Mouse (Mus musculus) limb, embryonic 15.5 days (tissue): Measurements from ENCODE around the gene Tmem131l. TPM values are rescaled to one million over a fixed set of nuclear protein-coding genes. Genes with fewer than 3 reads are reported as not detected.

Experiments
- ATAC-seq: fragments of 200-750 bp; cut with Nextera tagmentation; 2 replicates; pipeline ENCODE4 v1.8.0; 2017; ENCODE audit warnings: low read depth, moderate TSS enrichment; ENCODE audit not compliant: insufficient number of reproducible peaks, low FRiP score, low TSS enrichment
- H3K27ac ChIP-seq: fragments of 300-500 bp; sonication (generic); 2 replicates; pipeline ENCODE4 v1.5.1; 2015; ENCODE audit warnings: moderate library complexity, mild to moderate bottlenecking, inconsistent platforms
- H3K27me3 ChIP-seq: fragments of 300-500 bp; sonication (generic); 2 replicates; pipeline ENCODE4 v1.6.1; 2015; ENCODE audit warnings: inconsistent platforms
- H3K36me3 ChIP-seq: fragments of 300-500 bp; sonication (generic); 2 replicates; pipeline ENCODE4 v1.6.1; 2015; ENCODE audit warnings: inconsistent platforms
- H3K4me1 ChIP-seq: fragments of 300-500 bp; sonication (generic); 2 replicates; pipeline ENCODE4 v1.6.1; 2015; ENCODE audit warnings: inconsistent platforms
- H3K4me2 ChIP-seq: fragments of 300-500 bp; sonication (generic); 2 replicates; pipeline ENCODE4 v1.6.1; 2015; ENCODE audit warnings: mild to moderate bottlenecking, inconsistent platforms
- H3K4me3 ChIP-seq: fragments of 300-500 bp; sonication (generic); 2 replicates; pipeline ENCODE4 v1.5.1; 2015; ENCODE audit warnings: mild to moderate bottlenecking, inconsistent platforms
- H3K9ac ChIP-seq: fragments of 300-500 bp; sonication (generic); 2 replicates; pipeline ENCODE4 v1.6.1; 2015; ENCODE audit warnings: inconsistent platforms
- H3K9me3 ChIP-seq: fragments of 300-500 bp; sonication (generic); 2 replicates; pipeline ENCODE4 v1.6.1; 2016; ENCODE audit warnings: inconsistent platforms
- WGBS: fragments of 180-500 bp; shearing (Covaris S2); methylation state at CpG from one replicate; pipeline ENCODE4 v1.1.7; 2015; 5-methylcytosine and 5-hydroxymethylcytosine counted together
- polyA plus RNA-seq: library from polyadenylated mRNA; unstranded; fragments of >200 nt; fragmentation: Nextera tagmentation; extraction: Ambion mirVana; gene quantifications from 2 replicates; pipeline ENCODE4 v1.2.1, GENCODE M21; 2015

Gene Tmem131l
- polyA plus RNA-seq, 1 experiment from 2014 or later: 47.9 TPM

- no peaks in the 10 kb centered on the region for H3K9me3 ChIP-seq
- ATAC-seq: no peak
- H3K36me3 ChIP-seq: peaks cover 32% of the 10 kb centered on the region
- 80% methylated on average over 5 of the region's 5 CpGs for WGBS
- no peak overlapping the region for H3K27ac ChIP-seq
- H3K4me3 ChIP-seq: no peak overlapping the region
- no peaks in the 10 kb centered on the region for H3K4me1 ChIP-seq
- no peak overlapping the region for H3K4me2 ChIP-seq
- H3K27me3 ChIP-seq: no peaks in the 10 kb centered on the region
- no peak overlapping the region for H3K9ac ChIP-seq
Measured at GRCm38 (mm10) chr3:83963705-83964104, 76.3 kb downstream of the Tmem131l start.

- peak; percentile 76; the same call in 1 of the 2 replicates for ATAC-seq
- H3K27ac ChIP-seq: no peak overlapping the region
- 61% methylated on average over 3 of the region's 3 CpGs for WGBS
- no peaks in the 10 kb centered on the region for H3K4me1 ChIP-seq
- H3K36me3 ChIP-seq: peaks cover 41% of the 10 kb centered on the region
- no peak overlapping the region for H3K4me3 ChIP-seq
- H3K9ac ChIP-seq: no peak overlapping the region
- no peak overlapping the region for H3K4me2 ChIP-seq
- H3K27me3 ChIP-seq: no peaks in the 10 kb centered on the region
- no peaks in the 10 kb centered on the region for H3K9me3 ChIP-seq
Measured at GRCm38 (mm10) chr3:83962571-83962970, 77.4 kb downstream of the Tmem131l start.

GRCm38 (mm10) chr3:83962076-83962475, 77.9 kb downstream of the Tmem131l start:
- 84% methylated on average over 7 of the region's 7 CpGs for WGBS
- peaks cover 43% of the 10 kb centered on the region for H3K36me3 ChIP-seq

GRCm38 (mm10) chr3:83958951-83959681, 80.9 kb downstream of the Tmem131l start:
- no peaks in the 10 kb centered on the region for H3K4me1 ChIP-seq
- H3K9me3 ChIP-seq: no peaks in the 10 kb centered on the region
- no peak overlapping the region for H3K27ac ChIP-seq
- 83% methylated on average over 7 of the region's 7 CpGs for WGBS
- no peak overlapping the region for H3K4me3 ChIP-seq
- peaks cover 49% of the 10 kb centered on the region for H3K36me3 ChIP-seq
- H3K9ac ChIP-seq: no peak overlapping the region
- no peak overlapping the region for H3K4me2 ChIP-seq
- H3K27me3 ChIP-seq: no peaks in the 10 kb centered on the region
- no peak for ATAC-seq

More at GRCm38 (mm10) chr3:83962076-83962475, 77.9 kb downstream of the Tmem131l start:
- no peak overlapping the region for H3K27ac ChIP-seq
- no peak overlapping the region for H3K4me3 ChIP-seq
- H3K4me1 ChIP-seq: no peaks in the 10 kb centered on the region
- no peaks in the 10 kb centered on the region for H3K9me3 ChIP-seq
- H3K4me2 ChIP-seq: no peak overlapping the region
- H3K27me3 ChIP-seq: no peaks in the 10 kb centered on the region
- no peak overlapping the region for H3K9ac ChIP-seq
- ATAC-seq: no peak

- H3K36me3 ChIP-seq: peaks cover 25% of the 10 kb centered on the region
- 87% methylated on average over 8 of the region's 8 CpGs for WGBS
- no peak for ATAC-seq
Measured at GRCm38 (mm10) chr3:83953879-83954278, 86.1 kb downstream of the Tmem131l start.

GRCm38 (mm10) chr3:83948801-83949200, 91.2 kb downstream of the Tmem131l start:
- H3K36me3 ChIP-seq: no peaks in the 10 kb centered on the region
- H3K9ac ChIP-seq: no peak overlapping the region
- H3K27ac ChIP-seq: no peak overlapping the region
- ATAC-seq: no peak
- WGBS: 54% methylated on average over 4 of the region's 4 CpGs
- no peak overlapping the region for H3K4me2 ChIP-seq
- H3K4me3 ChIP-seq: no peak overlapping the region
- no peaks in the 10 kb centered on the region for H3K27me3 ChIP-seq
- 0 out of 2 replicates have a peak, but pooled peaks cover 5% of the 10 kb centered on the region for H3K4me1 ChIP-seq
- H3K9me3 ChIP-seq: no peaks in the 10 kb centered on the region

More at GRCm38 (mm10) chr3:83953879-83954278, 86.1 kb downstream of the Tmem131l start:
- no peak overlapping the region for H3K27ac ChIP-seq
- H3K4me3 ChIP-seq: no peak overlapping the region
- H3K27me3 ChIP-seq: no peaks in the 10 kb centered on the region
- no peak overlapping the region for H3K9ac ChIP-seq
- no peak overlapping the region for H3K4me2 ChIP-seq
- 0 out of 2 replicates have a peak, but pooled peaks cover 5% of the 10 kb centered on the region for H3K4me1 ChIP-seq
- no peaks in the 10 kb centered on the region for H3K9me3 ChIP-seq

GRCm38 (mm10) chr3:83947476-83948245, 92.3 kb downstream of the Tmem131l start:
- Histone ChIP-seq H3K27ac (no peak overlapping the region), H3K36me3 (no peaks in the 10 kb centered on the region), H3K4me1 (0 out of 2 replicates have a peak, but pooled peaks cover 5% of the 10 kb centered on the region), H3K9me3 (no peaks in the 10 kb centered on the region), H3K9ac (no peak overlapping the region), H3K27me3 (no peaks in the 10 kb centered on the region), H3K4me3 (no peak overlapping the region), H3K4me2 (no peak overlapping the region)
- ATAC-seq: no peak
- WGBS: 75% methylated on average over 8 of the region's 8 CpGs

GRCm38 (mm10) chr3:83946848-83947247, 93.1 kb downstream of the Tmem131l start:
- no peak overlapping the region for H3K9ac ChIP-seq
- H3K4me1 ChIP-seq: 0 out of 2 replicates have a peak, but pooled peaks cover 5% of the 10 kb centered on the region
- H3K36me3 ChIP-seq: no peaks in the 10 kb centered on the region
- no peak overlapping the region for H3K4me3 ChIP-seq
- H3K9me3 ChIP-seq: no peaks in the 10 kb centered on the region
- WGBS: 47% methylated on average over 1 of the region's 1 CpGs
- H3K27ac ChIP-seq: no peak overlapping the region
- ATAC-seq: no peak
- no peak overlapping the region for H3K4me2 ChIP-seq
- no peaks in the 10 kb centered on the region for H3K27me3 ChIP-seq

- 0 out of 2 replicates have a peak overlapping the region, but pooled peaks have one; percentile 17 for H3K27ac ChIP-seq
- H3K9ac ChIP-seq: no peak overlapping the region
- H3K36me3 ChIP-seq: peaks cover 11% of the 10 kb centered on the region; the same call in 1 of the 2 replicates
- no peak overlapping the region for H3K4me2 ChIP-seq
- ATAC-seq: no peak
- no peaks in the 10 kb centered on the region for H3K9me3 ChIP-seq
- H3K27me3 ChIP-seq: no peaks in the 10 kb centered on the region
- no peak overlapping the region for H3K4me3 ChIP-seq
- whole genome bisulfite sequencing: 89% methylated on average over 2 of the region's 2 CpGs
- H3K4me1 ChIP-seq: peaks cover 3% of the 10 kb centered on the region; the same call in 1 of the 2 replicates
Measured at GRCm38 (mm10) chr3:83943691-83944090, 96.3 kb downstream of the Tmem131l start.

GRCm38 (mm10) chr3:83943212-83943611, 96.8 kb downstream of the Tmem131l start:
- 78% methylated on average over 4 of the region's 4 CpGs for WGBS
- Histone ChIP-seq H3K4me1 (peaks cover 3% of the 10 kb centered on the region; the same call in 1 of the 2 replicates), H3K4me2 (no peak overlapping the region), H3K9ac (no peak overlapping the region), H3K27me3 (no peaks in the 10 kb centered on the region), H3K36me3 (peaks cover 12% of the 10 kb centered on the region; the same call in 1 of the 2 replicates), H3K27ac (0 out of 2 replicates have a peak overlapping the region, but pooled peaks have one; percentile 17), H3K4me3 (no peak overlapping the region), H3K9me3 (no peaks in the 10 kb centered on the region)
- no peak for ATAC-seq

- ATAC-seq: no peak
- Histone ChIP-seq H3K27me3 (no peaks in the 10 kb centered on the region), H3K4me1 (peaks cover 3% of the 10 kb centered on the region; the same call in 1 of the 2 replicates), H3K4me3 (no peak overlapping the region), H3K36me3 (peaks cover 19% of the 10 kb centered on the region; the same call in 1 of the 2 replicates), H3K27ac (no peak overlapping the region), H3K4me2 (no peak overlapping the region), H3K9ac (no peak overlapping the region), H3K9me3 (no peaks in the 10 kb centered on the region)
- 70% methylated on average over 4 of the region's 4 CpGs for WGBS
Measured at GRCm38 (mm10) chr3:83941921-83942320, 98.1 kb downstream of the Tmem131l start.

- H3K9me3 ChIP-seq: no peaks in the 10 kb centered on the region
- no peak for ATAC-seq
- no peak overlapping the region for H3K27ac ChIP-seq
- H3K36me3 ChIP-seq: peaks cover 32% of the 10 kb centered on the region
- peaks cover 3% of the 10 kb centered on the region; the same call in 1 of the 2 replicates for H3K4me1 ChIP-seq
- H3K27me3 ChIP-seq: no peaks in the 10 kb centered on the region
- 41% methylated on average over 5 of the region's 5 CpGs for WGBS
- H3K9ac ChIP-seq: no peak overlapping the region
- H3K4me3 ChIP-seq: no peak overlapping the region
- no peak overlapping the region for H3K4me2 ChIP-seq
Measured at GRCm38 (mm10) chr3:83938871-83939270, 101.1 kb downstream of the Tmem131l start.
